Mouse (Mus musculus) gastrocnemius, adult 2 months (tissue): ENCODE results near the gene Sp6. TPM values are rescaled to one million over a fixed set of nuclear protein-coding genes. Genes with fewer than 3 reads are reported as not detected.
A peak's percentile ranks its signal among the peaks of the same experiment; 100 is the strongest.

ENCODE experiments used
- DNase-seq: peaks from one replicate; pipeline ENCODE4 v3.0.0; 2022
- H3K27ac ChIP-seq: fragments of 200-600 bp; 2 replicates; pipeline ENCODE4 v1.8.1; 2022; ENCODE audit warnings: mild to moderate bottlenecking
- H3K4me3 ChIP-seq: fragments of 200-600 bp; 2 replicates; pipeline ENCODE4 v1.8.1; 2022; ENCODE audit warnings: mild to moderate bottlenecking, moderate library complexity
- CTCF ChIP-seq: fragments of 200-600 bp; IDR thresholded peaks from 2 replicates; pipeline ENCODE4 v1.8.1; 2022; ENCODE audit warnings: antibody characterized with exemption, mild to moderate bottlenecking, moderate library complexity
- intact Hi-C: fragments of 180-260 bp; cut with DNase I; formaldehyde crosslinking; loops from one replicate; pipeline ENCODE4 v1.15.1; 2025
- total RNA-seq, 2 experiments: library from RNA; stranded (reverse); gene quantifications; 2 replicates each; pipeline ENCODE4 v1.2.3; 2021

Sp6 gene
- total RNA-seq, 2 experiments from 2014 or later: 0.10 TPM; not detected in 1

GRCm38 (mm10) chr11:96975511-96976378, 37.4 kb upstream of the Sp6 start:
- intact Hi-C loops: no loop called here

GRCm38 (mm10) chr11:96976379-96976687, 36.9 kb upstream of the Sp6 start:
- Histone ChIP-seq H3K4me3 (peak overlapping the region; percentile 98), H3K27ac (peak overlapping the region; percentile 98)
- intact Hi-C loops: no loop called here
- no peak for TF ChIP-seq CTCF
- DNase-seq: no peak

More at GRCm38 (mm10) chr11:96975511-96976378, 37.4 kb upstream of the Sp6 start:
- Histone ChIP-seq H3K4me3 (peak overlapping the region; percentile 98), H3K27ac (peak overlapping the region; percentile 98)
- DNase-seq: no peak
- no peak for TF ChIP-seq CTCF

GRCm38 (mm10) chr11:96976911-96977591, 36.1 kb upstream of the Sp6 start:
- peak overlapping the region; percentile 98 for H3K4me3 ChIP-seq
- TF ChIP-seq CTCF: peak; percentile 23
- peak; percentile 96 for DNase-seq
- intact Hi-C loops: no loop called here
- H3K27ac ChIP-seq: peak overlapping the region; percentile 98

GRCm38 (mm10) chr11:96977606-96978400, 35.4 kb upstream of the Sp6 start:
- peak; percentile 99 for DNase-seq
- Histone ChIP-seq H3K4me3 (peak overlapping the region; percentile 98), H3K27ac (peak overlapping the region; percentile 98)
- intact Hi-C loops: no loop called here
- no peak for TF ChIP-seq CTCF

GRCm38 (mm10) chr11:96978401-96979246, 34.6 kb upstream of the Sp6 start:
- no peak for TF ChIP-seq CTCF
- H3K27ac ChIP-seq: peak overlapping the region; percentile 97
- peak overlapping the region; percentile 80 for H3K4me3 ChIP-seq
- no peak for DNase-seq
- intact Hi-C loops: no loop called here

GRCm38 (mm10) chr11:96979329-96979728, 33.9 kb upstream of the Sp6 start:
- no peak for DNase-seq
- TF ChIP-seq CTCF: no peak
- Histone ChIP-seq H3K4me3 (no peak overlapping the region), H3K27ac (no peak overlapping the region)
- intact Hi-C loops: no loop called here

GRCm38 (mm10) chr11:96980021-96980420, 33.2 kb upstream of the Sp6 start:
- intact Hi-C loops: no loop called here
- Histone ChIP-seq H3K4me3 (no peak overlapping the region), H3K27ac (no peak overlapping the region)
- no peak for DNase-seq
- TF ChIP-seq CTCF: no peak

- no peak overlapping the region for H3K27ac ChIP-seq
- H3K4me3 ChIP-seq: no peak overlapping the region
- TF ChIP-seq CTCF: no peak
- intact Hi-C loops: no loop called here
- DNase-seq: no peak
Observed at GRCm38 (mm10) chr11:96981461-96981860, 31.7 kb upstream of the Sp6 start.

- H3K27ac ChIP-seq: no peak overlapping the region
- intact Hi-C loops: loop anchor here (1.0 kb wide), 1 partner anchor 44 kb away; no protein-coding TSS in a partner anchor
- peak; percentile 92 for TF ChIP-seq CTCF
- no peak overlapping the region for H3K4me3 ChIP-seq
- peak; percentile 82 for DNase-seq
Observed at GRCm38 (mm10) chr11:96982355-96982754, 30.8 kb upstream of the Sp6 start.

GRCm38 (mm10) chr11:96982859-96983258, 30.3 kb upstream of the Sp6 start, which contains the start of gene Sp2:
TSS of gene Sp2 (minus strand) at chr11:96982959.
- DNase-seq: no peak
- Histone ChIP-seq H3K4me3 (no peak within 1 kb of the TSS), H3K27ac (no peak within 1 kb of the TSS)
- no peak for TF ChIP-seq CTCF
- intact Hi-C loops: loop anchor here (1.0 kb wide), 1 partner anchor 43 kb away; no protein-coding TSS in a partner anchor

GRCm38 (mm10) chr11:96984903-96985302, 28.3 kb upstream of the Sp6 start:
- no peak for DNase-seq
- Histone ChIP-seq H3K27ac (no peak overlapping the region), H3K4me3 (no peak overlapping the region)
- TF ChIP-seq CTCF: no peak
- intact Hi-C loops: loop anchor here (2.0 kb wide), 1 partner anchor 98 kb away; no protein-coding TSS in a partner anchor

- Histone ChIP-seq H3K27ac (no peak overlapping the region), H3K4me3 (no peak overlapping the region)
- intact Hi-C loops: no loop called here
- no peak for TF ChIP-seq CTCF
- no peak for DNase-seq
Observed at GRCm38 (mm10) chr11:96986463-96986862, 26.7 kb upstream of the Sp6 start.
